Mouse (Mus musculus): ENCODE measurements around the gene C530008M17Rik. TPM values are rescaled to one million over a fixed set of nuclear protein-coding genes. Genes with fewer than 3 reads are reported as not detected.

C530008M17Rik gene
- polyA plus RNA-seq, 1 experiment from 2014 or later = 29.9 TPM

DNA sequence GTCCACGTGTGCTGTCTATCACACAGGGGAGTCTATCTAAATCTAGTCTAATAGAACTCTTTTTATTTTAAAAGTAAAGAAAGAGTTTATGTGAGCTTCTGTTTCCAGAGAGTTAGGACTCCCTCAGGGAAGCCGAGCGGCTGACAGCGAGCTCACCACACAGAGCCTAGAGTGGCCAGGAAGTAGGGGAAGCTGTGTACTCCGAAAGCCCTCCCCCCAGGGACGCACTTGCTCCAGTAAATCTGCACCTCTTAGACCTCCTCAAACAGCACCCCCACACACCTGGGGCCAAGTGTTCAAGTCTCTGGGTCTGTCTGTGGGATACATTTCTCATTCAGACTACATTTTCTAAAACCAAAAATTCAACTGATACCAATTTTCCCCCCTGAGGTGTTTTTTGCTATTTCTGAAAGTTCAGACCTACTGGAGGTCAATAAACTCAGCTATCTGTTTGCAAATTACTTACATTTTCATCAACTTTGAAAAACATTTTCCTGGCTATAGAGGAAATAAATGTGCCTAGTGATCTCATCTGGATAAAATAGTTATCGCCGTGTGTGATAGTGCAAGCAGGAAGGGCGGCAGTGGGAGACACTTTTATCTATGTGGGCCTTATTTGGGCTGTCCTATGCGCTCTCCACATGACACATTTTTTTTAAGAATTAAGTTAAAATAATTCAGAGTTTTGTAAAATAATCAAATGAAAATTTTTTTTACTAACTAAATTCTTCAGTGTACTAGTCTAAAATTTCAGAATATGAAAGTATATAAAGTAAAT, 11.0 kb upstream of the C530008M17Rik start:
- H3K27ac ChIP-seq = no peak overlapping the region
- no peak for DNase-seq (ENCODE audit: low spot score)
- 89% methylated on average over 10 of the region's 10 CpGs for WGBS
- H3K9me3 ChIP-seq = no peaks in the 10 kb centered on the region
- no peaks in the 10 kb centered on the region for H3K27me3 ChIP-seq (ENCODE audit: insufficient read depth, poor library complexity, severe bottlenecking)
- H3K4me1 ChIP-seq = no peaks in the 10 kb centered on the region
- H3K4me3 ChIP-seq = no peak overlapping the region
- H3K36me3 ChIP-seq = peaks cover 46% of the 10 kb centered on the region

DNA sequence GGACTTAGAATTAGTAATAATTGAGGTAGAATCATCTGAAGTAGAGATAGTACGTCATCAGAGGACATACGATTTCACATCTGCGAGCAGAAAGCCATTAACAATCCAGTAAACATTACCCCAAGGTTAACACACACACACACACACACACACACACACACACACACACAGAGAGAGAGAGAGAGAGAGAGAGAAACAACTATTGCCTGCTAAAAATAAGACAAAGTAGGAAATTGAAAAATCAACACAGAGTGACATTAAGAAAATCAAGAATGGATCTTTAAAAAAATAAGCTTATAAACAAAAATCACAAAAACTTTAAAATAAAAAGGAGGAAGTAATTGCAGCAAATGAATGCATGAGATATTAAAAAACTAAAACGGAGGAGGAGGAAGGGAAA, 6.4 kb upstream of the C530008M17Rik start:
- Histone ChIP-seq H3K36me3 (0 out of 2 replicates have a peak, but pooled peaks cover 6% of the 10 kb centered on the region), H3K9me3 (no peaks in the 10 kb centered on the region), H3K27me3 (ENCODE audit: insufficient read depth, poor library complexity, severe bottlenecking) (no peaks in the 10 kb centered on the region), H3K4me1 (no peaks in the 10 kb centered on the region), H3K4me3 (no peak overlapping the region), H3K27ac (no peak overlapping the region)
- DNase-seq (ENCODE audit: low spot score) = no peak
- 84% methylated on average over 4 of the region's 4 CpGs for WGBS

DNA sequence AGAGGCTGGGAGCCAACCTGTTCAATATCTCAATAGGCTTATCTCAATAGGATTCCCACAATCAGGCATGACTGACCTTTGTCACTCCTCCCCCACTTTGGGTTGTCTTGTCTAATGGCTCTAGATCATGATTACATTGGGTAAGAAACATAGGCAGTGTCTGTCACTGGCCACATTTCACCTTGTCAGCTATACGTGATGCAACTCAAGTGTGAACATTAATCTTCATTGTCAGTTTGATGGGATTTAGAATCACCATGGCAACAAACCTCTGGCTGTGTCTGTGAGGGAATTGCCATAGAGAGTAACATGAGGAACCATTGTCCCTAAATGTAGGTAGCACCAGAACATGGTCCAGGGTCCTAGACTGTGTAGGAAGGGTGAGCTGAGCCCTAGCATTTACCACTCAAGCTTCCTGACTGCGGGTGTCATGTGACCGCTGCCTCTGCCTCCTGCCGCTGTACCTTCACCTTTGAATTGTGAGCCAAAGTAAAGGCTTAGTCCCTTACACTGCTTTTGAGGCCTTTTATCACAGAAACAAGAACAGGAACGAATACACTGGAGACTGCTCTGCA, 5.1 kb upstream of the C530008M17Rik start:
- Histone ChIP-seq H3K27me3 (ENCODE audit: insufficient read depth, poor library complexity, severe bottlenecking) (no peaks in the 10 kb centered on the region), H3K36me3 (0 out of 2 replicates have a peak, but pooled peaks cover 2% of the 10 kb centered on the region), H3K4me3 (no peak overlapping the region), H3K4me1 (no peaks in the 10 kb centered on the region), H3K9me3 (no peaks in the 10 kb centered on the region), H3K27ac (no peak overlapping the region)
- WGBS = 71% methylated on average over 5 of the region's 5 CpGs
- DNase-seq (ENCODE audit: low spot score) = no peak

DNA sequence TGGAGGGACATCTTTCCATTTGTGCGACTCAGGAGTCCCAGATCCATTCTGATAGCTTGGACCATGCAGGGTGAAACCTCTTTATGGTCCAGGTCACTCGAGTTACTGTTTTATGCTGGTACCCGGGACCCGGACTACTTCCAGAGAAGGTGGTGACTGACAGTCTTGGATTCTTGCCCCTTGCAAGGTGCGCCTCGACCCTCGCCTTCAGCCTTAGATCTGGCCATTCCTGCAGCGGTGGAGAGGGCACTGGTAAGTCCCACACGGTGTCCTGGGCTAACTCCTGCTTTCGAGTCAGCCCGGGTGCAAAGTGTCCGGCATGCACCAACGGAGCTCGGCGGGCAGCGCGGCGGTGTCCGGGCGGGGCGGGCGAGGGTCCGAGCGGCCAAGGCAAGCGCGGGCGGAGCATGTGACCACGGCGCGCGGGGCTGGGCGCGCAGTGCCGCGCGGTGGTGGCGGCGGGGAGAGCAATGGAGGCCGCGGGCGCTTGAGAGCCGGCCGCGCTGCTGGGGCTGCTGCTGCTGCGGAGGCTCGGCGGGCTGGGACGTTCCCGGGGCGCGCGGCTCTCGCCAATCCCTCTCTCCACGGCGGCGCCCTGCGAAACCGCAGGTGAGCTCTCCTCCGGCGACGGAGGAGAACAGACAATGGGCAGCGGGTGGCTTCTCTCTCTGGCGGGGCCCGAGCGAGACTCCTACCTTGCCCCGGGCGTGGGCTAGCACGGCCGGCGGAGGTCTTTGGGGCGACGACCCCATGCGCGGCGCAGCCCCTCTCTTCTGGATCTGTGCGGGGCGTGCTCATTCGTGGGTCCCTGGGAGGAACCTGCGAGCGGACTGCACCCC, 1.2 kb downstream of the C530008M17Rik start:
- Histone ChIP-seq H3K4me1 (peaks cover 7% of the 10 kb centered on the region), H3K9me3 (no peaks in the 10 kb centered on the region), H3K27ac (peak overlapping the region; percentile 93), H3K27me3 (ENCODE audit: insufficient read depth, poor library complexity, severe bottlenecking) (0 out of 2 replicates have a peak, but pooled peaks cover 5% of the 10 kb centered on the region), H3K4me3 (peak overlapping the region; percentile 84), H3K36me3 (no peaks in the 10 kb centered on the region)
- WGBS = under 1% methylated on average over 78 of the region's 80 CpGs
- peak; percentile 81 for DNase-seq (ENCODE audit: low spot score)

DNA sequence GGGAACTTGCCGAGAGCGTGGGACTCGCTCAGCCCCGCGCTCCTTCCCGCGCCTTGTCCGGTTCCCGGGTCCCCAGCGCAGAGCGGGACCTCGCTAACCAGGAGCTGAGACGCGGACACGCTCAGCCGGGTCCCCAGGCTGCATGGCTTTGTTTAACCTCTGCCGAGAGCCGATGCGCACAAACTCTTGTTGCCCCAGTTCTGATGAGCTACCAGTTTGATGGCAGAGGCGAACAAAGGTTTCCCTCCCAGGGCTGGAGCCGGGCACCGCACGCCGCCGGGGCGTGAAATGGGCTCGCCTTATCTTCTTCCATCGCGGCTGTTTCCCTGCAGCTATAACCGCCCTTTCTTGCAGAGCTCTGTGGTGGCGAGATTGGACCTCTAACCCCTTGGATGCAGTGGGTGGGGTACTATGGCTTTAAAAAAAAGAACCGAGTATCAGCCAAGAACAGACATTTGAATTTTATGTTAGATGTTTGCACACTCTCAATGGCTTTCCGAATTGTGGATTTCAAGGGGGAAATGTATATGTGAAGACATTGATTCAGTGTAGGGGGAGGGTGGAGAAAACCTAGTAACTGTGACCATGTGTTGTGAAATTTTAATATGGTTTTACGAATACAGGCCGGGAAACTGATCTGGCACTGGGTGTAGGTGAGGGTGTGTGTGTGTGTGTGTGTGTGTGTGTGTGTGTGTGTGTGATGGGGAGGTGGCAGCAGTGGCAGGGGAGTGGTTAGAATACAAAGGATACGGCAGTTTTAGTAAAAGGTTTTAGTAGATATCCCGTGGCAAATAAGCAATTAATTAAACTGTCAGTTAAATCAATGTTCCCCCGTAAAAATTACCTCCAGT, 2.0 kb downstream of the C530008M17Rik start:
- 6% methylated on average over 38 of the region's 38 CpGs for WGBS
- Histone ChIP-seq H3K4me1 (peaks cover 7% of the 10 kb centered on the region), H3K27ac (peak overlapping the region; percentile 93), H3K36me3 (no peaks in the 10 kb centered on the region), H3K27me3 (ENCODE audit: insufficient read depth, poor library complexity, severe bottlenecking) (0 out of 2 replicates have a peak, but pooled peaks cover 5% of the 10 kb centered on the region), H3K4me3 (peak overlapping the region; percentile 84), H3K9me3 (no peaks in the 10 kb centered on the region)
- peak; percentile 82 for DNase-seq (ENCODE audit: low spot score)

DNA sequence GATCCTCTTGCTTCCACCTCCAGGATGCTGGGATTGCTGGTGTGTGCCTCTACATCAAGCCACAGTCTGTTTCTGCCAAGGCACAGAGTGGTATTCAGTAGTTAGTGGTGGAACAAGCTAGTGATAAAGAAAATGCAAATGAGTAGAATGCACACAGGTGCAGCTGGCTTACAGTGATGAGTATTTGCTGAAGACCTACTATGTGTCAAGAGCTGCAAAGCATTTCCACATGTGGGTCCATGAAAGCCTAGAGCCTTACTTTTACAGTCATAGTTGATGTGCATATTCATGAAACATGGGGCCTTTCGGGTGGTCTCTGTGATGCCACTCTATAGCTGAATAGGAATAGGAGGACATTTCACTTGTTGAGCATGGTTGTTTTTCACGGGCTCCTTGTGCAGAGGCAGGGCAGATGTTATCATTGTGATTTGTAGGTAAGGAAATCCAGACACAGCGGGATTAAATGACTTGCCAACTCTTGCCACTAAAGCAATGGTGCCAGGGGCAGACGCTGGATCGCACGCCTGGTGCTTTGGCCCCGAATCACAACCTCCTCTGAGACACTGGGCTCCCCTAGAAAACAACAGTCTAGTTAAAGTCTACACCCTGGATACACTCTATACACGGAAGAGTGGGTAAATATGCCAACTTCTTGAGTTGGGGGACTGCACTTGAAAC, 3.8 kb downstream of the C530008M17Rik start:
- H3K27ac ChIP-seq = no peak overlapping the region
- 91% methylated on average over 8 of the region's 8 CpGs for WGBS
- DNase-seq (ENCODE audit: low spot score) = no peak
- no peak overlapping the region for H3K4me3 ChIP-seq
- H3K27me3 ChIP-seq (ENCODE audit: insufficient read depth, poor library complexity, severe bottlenecking) = 0 out of 2 replicates have a peak, but pooled peaks cover 5% of the 10 kb centered on the region
- peaks cover 7% of the 10 kb centered on the region for H3K4me1 ChIP-seq
- H3K9me3 ChIP-seq = no peaks in the 10 kb centered on the region
- H3K36me3 ChIP-seq = no peaks in the 10 kb centered on the region

DNA sequence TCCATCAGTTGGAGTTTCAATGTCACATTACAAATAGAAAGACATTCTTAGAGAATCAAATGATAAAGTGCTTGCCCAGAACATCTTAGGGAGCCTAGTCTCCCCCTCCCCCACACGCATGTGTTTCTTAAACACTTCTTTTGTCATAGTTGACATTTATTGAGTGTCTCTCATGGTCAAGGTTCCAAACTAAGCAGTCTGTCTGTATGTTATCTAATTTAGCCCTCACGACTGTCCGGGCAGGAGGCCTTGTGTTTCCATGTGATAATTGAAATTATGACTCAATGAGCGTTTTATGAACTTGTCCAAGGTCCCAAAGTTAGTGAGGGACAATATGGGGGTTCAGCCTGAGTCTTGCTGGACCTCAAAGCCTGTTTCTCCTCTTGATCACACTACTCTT, 5.0 kb downstream of the C530008M17Rik start:
- H3K9me3 ChIP-seq = no peaks in the 10 kb centered on the region
- DNase-seq (ENCODE audit: low spot score) = no peak
- 0 out of 2 replicates have a peak, but pooled peaks cover 5% of the 10 kb centered on the region for H3K27me3 ChIP-seq (ENCODE audit: insufficient read depth, poor library complexity, severe bottlenecking)
- H3K4me1 ChIP-seq = peaks cover 7% of the 10 kb centered on the region
- H3K4me3 ChIP-seq = no peak overlapping the region
- H3K36me3 ChIP-seq = no peaks in the 10 kb centered on the region
- H3K27ac ChIP-seq = no peak overlapping the region
- 85% methylated on average over 4 of the region's 4 CpGs for WGBS

DNA sequence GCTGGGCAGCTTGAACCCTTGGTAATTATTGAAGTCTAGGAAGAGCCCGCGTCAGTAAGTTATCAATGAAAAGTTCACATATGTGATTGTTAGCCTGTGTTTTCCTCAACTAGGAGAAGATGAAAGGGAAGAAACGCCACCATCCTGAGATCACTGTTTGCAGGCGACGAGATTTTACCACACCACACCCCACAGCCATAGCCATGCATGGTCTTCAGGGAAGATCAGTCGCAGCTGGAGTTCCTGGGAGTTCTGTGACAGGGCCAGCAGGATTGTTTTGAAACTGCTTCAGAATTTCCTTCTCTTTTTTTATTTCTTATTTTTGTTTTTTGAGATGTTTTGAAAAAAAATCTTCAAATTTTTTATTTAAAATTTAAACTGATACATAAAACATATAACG, 8.6 kb downstream of the C530008M17Rik start:
- peaks cover 3% of the 10 kb centered on the region; the same call in 1 of the 2 replicates for H3K4me1 ChIP-seq
- H3K36me3 ChIP-seq = no peaks in the 10 kb centered on the region
- no peak overlapping the region for H3K4me3 ChIP-seq
- DNase-seq (ENCODE audit: low spot score) = no peak
- no peak overlapping the region for H3K27ac ChIP-seq
- no peaks in the 10 kb centered on the region for H3K27me3 ChIP-seq (ENCODE audit: insufficient read depth, poor library complexity, severe bottlenecking)
- 82% methylated on average over 7 of the region's 7 CpGs for WGBS
- H3K9me3 ChIP-seq = no peaks in the 10 kb centered on the region

DNA sequence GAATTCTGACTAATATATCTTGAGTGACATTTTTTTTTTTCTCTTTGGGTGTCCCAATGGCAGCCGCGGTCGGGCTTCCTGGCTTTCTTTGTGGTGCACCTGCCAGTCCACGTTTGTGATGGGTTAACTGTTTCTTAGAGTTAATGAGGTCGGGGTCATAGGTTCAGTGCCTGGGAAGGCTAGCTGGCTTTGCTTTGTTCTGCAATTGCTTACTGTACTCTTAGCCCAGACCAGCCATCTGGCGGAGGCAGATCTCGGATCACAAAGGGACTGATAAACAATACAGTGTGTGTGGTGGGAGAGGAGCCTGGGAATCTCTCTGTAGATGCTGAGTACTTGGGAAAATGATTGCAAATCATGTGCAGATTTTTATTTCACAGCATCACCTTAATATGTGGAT, 9.1 kb downstream of the C530008M17Rik start:
- Histone ChIP-seq H3K27ac (no peak overlapping the region), H3K36me3 (no peaks in the 10 kb centered on the region), H3K27me3 (ENCODE audit: insufficient read depth, poor library complexity, severe bottlenecking) (no peaks in the 10 kb centered on the region), H3K9me3 (no peaks in the 10 kb centered on the region), H3K4me3 (no peak overlapping the region), H3K4me1 (peaks cover 3% of the 10 kb centered on the region; the same call in 1 of the 2 replicates)
- 55% methylated on average over 7 of the region's 7 CpGs for WGBS
- DNase-seq (ENCODE audit: low spot score) = no peak

DNA sequence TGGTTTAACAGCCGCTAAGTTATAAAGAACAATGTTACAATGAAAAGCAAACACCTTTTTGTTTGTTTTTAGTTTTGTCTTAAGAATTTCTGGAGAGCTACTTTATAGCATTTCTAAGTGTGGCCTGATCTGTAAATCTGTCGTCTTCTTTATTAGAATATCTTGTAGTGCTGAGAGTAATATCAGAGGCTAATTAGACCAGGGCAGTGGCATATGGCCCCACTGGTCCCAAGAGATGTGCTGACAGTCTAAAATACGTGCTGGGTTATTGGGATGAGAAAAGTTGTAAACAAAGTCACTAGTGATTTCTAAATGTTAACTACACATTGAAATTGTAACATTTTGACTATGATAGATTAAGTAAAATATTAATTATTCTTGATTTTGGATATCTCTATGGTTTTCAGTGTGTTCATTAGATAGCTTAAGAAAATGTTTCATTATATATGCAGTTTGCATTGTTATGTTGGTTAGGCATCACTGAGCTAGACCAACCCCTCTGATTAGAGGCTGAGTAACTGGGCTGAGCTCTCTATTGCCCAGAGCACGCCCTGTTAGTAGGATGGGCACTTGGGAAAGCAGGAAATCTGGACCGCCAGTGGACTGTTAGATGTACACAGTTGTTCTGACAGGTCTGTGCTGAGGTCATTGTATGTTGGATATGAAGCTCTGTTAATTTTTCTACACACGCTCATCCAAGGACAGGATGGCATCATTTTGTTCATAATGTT, 9.9 kb downstream of the C530008M17Rik start:
- Histone ChIP-seq H3K27me3 (ENCODE audit: insufficient read depth, poor library complexity, severe bottlenecking) (no peaks in the 10 kb centered on the region), H3K9me3 (no peaks in the 10 kb centered on the region), H3K4me3 (no peak overlapping the region), H3K36me3 (no peaks in the 10 kb centered on the region), H3K4me1 (peaks cover 3% of the 10 kb centered on the region; the same call in 1 of the 2 replicates), H3K27ac (no peak overlapping the region)
- no peak for DNase-seq (ENCODE audit: low spot score)
- 86% methylated on average over 6 of the region's 6 CpGs for WGBS

DNA sequence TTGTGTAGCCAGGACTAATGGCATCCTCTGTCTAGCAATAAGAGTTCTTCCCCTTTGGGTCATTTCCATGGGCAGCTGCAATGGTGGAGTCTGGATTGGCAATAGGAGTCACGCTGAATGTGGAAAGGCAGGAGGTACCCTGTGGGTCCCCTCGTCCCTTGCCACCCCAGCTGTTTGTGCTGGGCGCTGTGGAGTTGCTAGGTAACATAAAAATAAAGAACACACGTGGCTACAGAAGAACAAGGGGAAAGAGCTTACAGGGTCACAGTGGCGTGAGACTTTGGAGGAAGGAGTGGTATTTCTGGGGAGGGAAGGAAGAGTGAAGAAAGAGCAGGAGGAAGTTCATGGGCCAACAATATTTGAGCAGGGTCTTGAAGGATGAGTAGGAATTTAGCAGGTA, 11.8 kb downstream of the C530008M17Rik start:
- Histone ChIP-seq H3K4me1 (peaks cover 3% of the 10 kb centered on the region; the same call in 1 of the 2 replicates), H3K27me3 (ENCODE audit: insufficient read depth, poor library complexity, severe bottlenecking) (no peaks in the 10 kb centered on the region), H3K9me3 (no peaks in the 10 kb centered on the region), H3K36me3 (no peaks in the 10 kb centered on the region), H3K27ac (no peak overlapping the region), H3K4me3 (no peak overlapping the region)
- no peak for DNase-seq (ENCODE audit: low spot score)
- WGBS = 72% methylated on average over 5 of the region's 5 CpGs
